9 mouse cellular contexts compared by ENCODE assay signal in the genomic region with DNA sequence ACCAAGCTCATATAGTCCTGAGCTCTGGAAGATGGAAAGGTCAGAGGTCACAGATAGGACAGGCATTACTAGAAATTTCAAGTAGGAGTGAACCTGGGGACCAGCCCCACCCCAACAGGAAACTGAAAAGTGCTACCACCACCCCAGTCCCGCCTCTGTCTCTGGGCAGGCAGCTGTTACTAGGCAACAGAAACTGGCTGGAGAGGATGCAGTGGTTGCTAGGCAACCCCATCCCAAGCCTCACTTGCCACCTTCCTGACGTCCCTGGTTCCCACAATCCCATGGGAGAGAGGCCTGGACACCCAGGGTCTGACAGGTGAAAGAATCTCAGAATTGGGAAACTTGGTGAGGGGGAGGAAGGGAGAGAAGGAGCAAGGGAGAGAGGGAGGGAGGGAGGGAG. TPM values are rescaled to one million over a fixed set of nuclear protein-coding genes. Genes with fewer than 3 reads are reported as not detected.
DNase-seq lines count a peak whose midpoint lies in the region; ATAC-seq and TF ChIP-seq lines count a peak whose summit lies in the region.
"Had no signal": no experiment of that assay in that cellular context is flagged by ENCODE, and none has a peak within 500 bp of the region (broad histone marks: within the 10 kb centered on the region; RNA-seq: fewer than 3 reads in every experiment).

No protein-coding gene starts in this region.

- H3K9ac ChIP-seq in hindbrain, embryonic 14.5 days = peak overlapping the region; percentile 31; the same call in 1 of the 2 replicates
- no peak overlapping the region for H3K9ac ChIP-seq in midbrain, embryonic 11.5 days (ENCODE audit: low read length)
- H3K9ac ChIP-seq: heart, embryonic 15.5 days had no signal

- ATAC-seq in hindbrain, embryonic 14.5 days (ENCODE audit: low FRiP score) = 0 out of 2 replicates have a peak, but pooled peaks have one; percentile 29
- ATAC-seq in midbrain, embryonic 11.5 days (ENCODE audit: low FRiP score) = peak; percentile 51; the same call in 1 of the 2 replicates

- peaks cover 17% of the 10 kb centered on the region for H3K4me1 ChIP-seq in testis, adult 2 months (ENCODE audit: control insufficient read depth, insufficient read depth, low read length)
- peaks cover 45% of the 10 kb centered on the region for H3K4me1 ChIP-seq in hindbrain, embryonic 14.5 days (replicated peaks; ENCODE audit: control insufficient read depth, insufficient read depth, low read length)
- H3K4me1 ChIP-seq in midbrain, embryonic 11.5 days (ENCODE audit: control insufficient read depth, insufficient read depth, low read length) = peaks cover 41% of the 10 kb centered on the region

- peaks cover 3% of the 10 kb centered on the region; the same call in 1 of the 2 replicates for H3K36me3 ChIP-seq in testis, adult 2 months (ENCODE audit: control insufficient read depth, insufficient read depth, low read length)
- peaks cover 54% of the 10 kb centered on the region for H3K36me3 ChIP-seq in hindbrain, embryonic 14.5 days (replicated peaks; ENCODE audit: control insufficient read depth, insufficient read depth)
- peaks cover 4% of the 10 kb centered on the region; the same call in 1 of the 2 replicates for H3K36me3 ChIP-seq in midbrain, embryonic 11.5 days (ENCODE audit: control insufficient read depth, insufficient read depth, low read length)

- H3K4me3 ChIP-seq in testis, adult 2 months (ENCODE audit: control insufficient read depth, low read depth, low read length) = peak overlapping the region; percentile 7
- H3K4me3 ChIP-seq in hindbrain, embryonic 14.5 days (replicated peaks; ENCODE audit: low read length) = 0 out of 2 replicates have a peak overlapping the region, but pooled peaks have one; percentile 3
- H3K4me3 ChIP-seq in midbrain, embryonic 11.5 days (ENCODE audit: low read depth, low read length) = no peak overlapping the region
- H3K4me3 ChIP-seq: heart, embryonic 15.5 days had no signal

- no peaks in the 10 kb centered on the region for H3K27me3 ChIP-seq in testis, adult 2 months (ENCODE audit: control insufficient read depth, insufficient read depth, low read length)
- H3K27me3 ChIP-seq in hindbrain, embryonic 14.5 days (ENCODE audit: control insufficient read depth, insufficient read depth, low read length) = no peaks in the 10 kb centered on the region
- no peaks in the 10 kb centered on the region for H3K27me3 ChIP-seq in midbrain, embryonic 11.5 days (ENCODE audit: control insufficient read depth, insufficient read depth, low read length)
- H3K27me3 ChIP-seq: heart, embryonic 15.5 days had no signal

- intact Hi-C loops in heart, postnatal 10 days (cut with DNase I) = no loop called here
- intact Hi-C loops in heart, postnatal 36 days (cut with DNase I) = no loop called here

- TF ChIP-seq POLR2A in testis, adult 2 months (IDR thresholded peaks at IDR 0.05; ENCODE audit: control insufficient read depth, low read depth, low read length) = no peak

- H3K4me2 ChIP-seq in hindbrain, embryonic 14.5 days (replicated peaks) = peak overlapping the region; percentile 96
- H3K4me2 ChIP-seq in midbrain, embryonic 11.5 days = no peak overlapping the region
- H3K4me2 ChIP-seq: heart, embryonic 15.5 days had no signal

- H3K27ac ChIP-seq in testis, adult 2 months (ENCODE audit: control insufficient read depth, insufficient read depth, low read depth, low read length) = no peak overlapping the region
- peak overlapping the region; percentile 14; the same call in 1 of the 2 replicates for H3K27ac ChIP-seq in hindbrain, embryonic 14.5 days
- H3K27ac ChIP-seq in midbrain, embryonic 11.5 days (ENCODE audit: low read depth, low read length) = no peak overlapping the region
- H3K27ac ChIP-seq: heart, embryonic 15.5 days had no signal

- WGBS in hindbrain, embryonic 14.5 days = 9% methylated on average over 2 of the region's 2 CpGs
- WGBS in midbrain, embryonic 11.5 days = 3% methylated on average over 2 of the region's 2 CpGs

- no peak for TF ChIP-seq CTCF in testis, adult 2 months (IDR thresholded peaks at IDR 0.05; ENCODE audit: control insufficient read depth, insufficient read depth, insufficient replicate concordance, low read depth, low read length)

- no peaks in the 10 kb centered on the region for H3K9me3 ChIP-seq in hindbrain, embryonic 14.5 days (ENCODE audit: control insufficient read depth, low read length)
- no peaks in the 10 kb centered on the region for H3K9me3 ChIP-seq in midbrain, embryonic 11.5 days (ENCODE audit: control insufficient read depth, low read length)
- H3K9me3 ChIP-seq: heart, embryonic 15.5 days had no signal

- no peak for DNase-seq in testis, postnatal 14 days (ENCODE audit: low spot score)
- DNase-seq in hindbrain, embryonic 14.5 days (ENCODE audit: low spot score) = peak; percentile 64
- DNase-seq in midbrain, embryonic 11.5 days (ENCODE audit: low spot score, missing footprints) = peak; percentile 94
- peak; percentile 85 for DNase-seq in telencephalon, adult 2 months (ENCODE audit: low read depth, low spot score)
- DNase-seq in heart, postnatal 10 days = no peak
- DNase-seq in heart, postnatal 36 days = no peak
- DNase-seq in cerebellum, adult 18-20 months = no peak

RNA-seq across cellular contexts. Expression of gene Grik5, which starts 3.4 kb away (rescaled TPM):
- 83.7 and 86.7 TPM in 2 replicates for polyA plus RNA-seq in testis, adult 2 months (2012; rRNA removed)
- polyA plus RNA-seq in hindbrain, embryonic 14.5 days (2014; fragmentation: Nextera tagmentation; extraction: Ambion mirVana) = 21.0 and 22.5 TPM in 2 replicates
- polyA plus RNA-seq in midbrain, embryonic 11.5 days (2014; fragmentation: Nextera tagmentation; extraction: Ambion mirVana) = 8.7 and 9.3 TPM in 2 replicates
- 1 to 10 TPM; 9.0 to 9.5 TPM for total RNA-seq in heart, postnatal 10 days (2021)
- 1 to 10 TPM; 4.4 to 5.7 TPM for total RNA-seq in heart, postnatal 36 days (2021)

RNA-seq across cellular contexts. Expression of gene Zfp574, which starts 3.6 kb away (rescaled TPM):
- polyA plus RNA-seq in testis, adult 2 months (2012; rRNA removed) = 267 and 276 TPM in 2 replicates
- 29.3 and 29.4 TPM in 2 replicates for polyA plus RNA-seq in hindbrain, embryonic 14.5 days (2014; fragmentation: Nextera tagmentation; extraction: Ambion mirVana)
- polyA plus RNA-seq in midbrain, embryonic 11.5 days (2014; fragmentation: Nextera tagmentation; extraction: Ambion mirVana) = 20.3 and 22.9 TPM in 2 replicates
- 10 to 100 TPM; 12.1 to 13.6 TPM for total RNA-seq in heart, postnatal 10 days (2021)
- 10 to 100 TPM in 1 of 2 experiments, 1 to 10 TPM in 1; 9.8 to 10.7 TPM for total RNA-seq in heart, postnatal 36 days (2021)

Comparison
In these comparisons a context has a peak if more than half of its experiments do, and no peak if none do; other contexts are left out.
1. DNase-seq: peak in hindbrain, embryonic 14.5 days (single experiment), midbrain, embryonic 11.5 days (single experiment) and telencephalon, adult 2 months (single experiment); none in testis, postnatal 14 days (single experiment), heart, postnatal 10 days (0 of 2), heart, postnatal 36 days (0 of 2) and cerebellum, adult 18-20 months (0 of 2).